Mouse (Mus musculus) stomach, embryonic 15.5 days (tissue): ENCODE data around the gene Dlx6. TPM values are rescaled to one million over a fixed set of nuclear protein-coding genes. Genes with fewer than 3 reads are reported as not detected.

Source experiments
- ATAC-seq: fragments of 200-750 bp; cut with Nextera tagmentation; 2 replicates; pipeline ENCODE4 v1.8.0; 2017; ENCODE audit warnings: low read depth, moderate number of reproducible peaks, moderate TSS enrichment; ENCODE audit not compliant: insufficient read depth, low FRiP score
- H3K27ac ChIP-seq: fragments of 300-500 bp; sonication (generic); 2 replicates; pipeline ENCODE4 v1.5.1; 2015; ENCODE audit warnings: mild to moderate bottlenecking, inconsistent platforms
- H3K27me3 ChIP-seq: fragments of 300-500 bp; sonication (generic); replicated peaks from 2 replicates; pipeline ENCODE4 v1.6.1; 2015; ENCODE audit warnings: inconsistent platforms
- H3K36me3 ChIP-seq: fragments of 300-500 bp; sonication (generic); 2 replicates; pipeline ENCODE4 v1.6.1; 2015; ENCODE audit warnings: inconsistent platforms
- H3K4me1 ChIP-seq: fragments of 300-500 bp; sonication (generic); 2 replicates; pipeline ENCODE4 v1.6.1; 2015; ENCODE audit warnings: inconsistent platforms
- H3K4me2 ChIP-seq: fragments of 300-500 bp; sonication (generic); 2 replicates; pipeline ENCODE4 v1.6.1; 2015; ENCODE audit warnings: mild to moderate bottlenecking, inconsistent platforms
- H3K4me3 ChIP-seq: fragments of 300-500 bp; sonication (generic); replicated peaks from 2 replicates; pipeline ENCODE4 v1.5.1; 2015; ENCODE audit warnings: inconsistent platforms
- H3K9ac ChIP-seq: fragments of 300-500 bp; sonication (generic); 2 replicates; pipeline ENCODE4 v1.6.1; 2015; ENCODE audit warnings: inconsistent platforms
- H3K9me3 ChIP-seq: fragments of 300-500 bp; sonication (generic); 2 replicates; pipeline ENCODE4 v1.6.1; 2016; ENCODE audit warnings: inconsistent platforms
- WGBS: fragments of 180-500 bp; shearing (Covaris S2); methylation state at CpG from one replicate; pipeline ENCODE4 v1.1.7; 2015; 5-methylcytosine and 5-hydroxymethylcytosine counted together
- polyA plus RNA-seq: library from polyadenylated mRNA; unstranded; fragments of >200 nt; fragmentation: Nextera tagmentation; extraction: Ambion mirVana; gene quantifications from 2 replicates; pipeline ENCODE4 v1.2.1, GENCODE M21; 2015

Dlx6 gene
- polyA plus RNA-seq, 1 experiment from 2014 or later = 0.14 TPM

GRCm38 (mm10) chr6:6852944-6853343 is 10.2 kb upstream of the Dlx6 start:
- no peak overlapping the region for H3K9ac ChIP-seq
- WGBS = 28% methylated on average over 3 of the region's 3 CpGs
- H3K4me3 ChIP-seq = no peak overlapping the region
- H3K4me1 ChIP-seq = no peaks in the 10 kb centered on the region
- no peak overlapping the region for H3K4me2 ChIP-seq
- H3K27me3 ChIP-seq = peaks cover 80% of the 10 kb centered on the region
- ATAC-seq = no peak
- no peaks in the 10 kb centered on the region for H3K9me3 ChIP-seq
- no peak overlapping the region for H3K27ac ChIP-seq
- H3K36me3 ChIP-seq = no peaks in the 10 kb centered on the region

GRCm38 (mm10) chr6:6854176-6854575 is 9.0 kb upstream of the Dlx6 start:
- H3K9me3 ChIP-seq = no peaks in the 10 kb centered on the region
- no peak overlapping the region for H3K4me3 ChIP-seq
- no peak for ATAC-seq
- WGBS = 2% methylated on average over 9 of the region's 9 CpGs
- H3K9ac ChIP-seq = no peak overlapping the region
- H3K4me2 ChIP-seq = no peak overlapping the region
- no peaks in the 10 kb centered on the region for H3K4me1 ChIP-seq
- H3K27ac ChIP-seq = no peak overlapping the region
- no peaks in the 10 kb centered on the region for H3K36me3 ChIP-seq
- H3K27me3 ChIP-seq = peaks cover 82% of the 10 kb centered on the region

GRCm38 (mm10) chr6:6854902-6855745 is 8.0 kb upstream of the Dlx6 start:
- WGBS = 2% methylated on average over 25 of the region's 25 CpGs
- Histone ChIP-seq H3K4me3 (no peak overlapping the region), H3K36me3 (no peaks in the 10 kb centered on the region), H3K9ac (no peak overlapping the region), H3K9me3 (no peaks in the 10 kb centered on the region), H3K27ac (no peak overlapping the region), H3K4me1 (0 out of 2 replicates have a peak, but pooled peaks cover 1% of the 10 kb centered on the region), H3K4me2 (no peak overlapping the region), H3K27me3 (peaks cover 90% of the 10 kb centered on the region)
- no peak for ATAC-seq

GRCm38 (mm10) chr6:6855746-6856185 is 7.4 kb upstream of the Dlx6 start:
- no peak overlapping the region for H3K4me3 ChIP-seq
- H3K27me3 ChIP-seq = peaks cover 90% of the 10 kb centered on the region
- H3K9ac ChIP-seq = no peak overlapping the region
- H3K4me2 ChIP-seq = no peak overlapping the region
- WGBS = 2% methylated on average over 10 of the region's 10 CpGs
- H3K4me1 ChIP-seq = 0 out of 2 replicates have a peak, but pooled peaks cover 3% of the 10 kb centered on the region
- ATAC-seq = no peak
- H3K9me3 ChIP-seq = no peaks in the 10 kb centered on the region
- no peaks in the 10 kb centered on the region for H3K36me3 ChIP-seq
- no peak overlapping the region for H3K27ac ChIP-seq

GRCm38 (mm10) chr6:6856316-6856715 is 6.8 kb upstream of the Dlx6 start:
- Histone ChIP-seq H3K4me1 (0 out of 2 replicates have a peak, but pooled peaks cover 3% of the 10 kb centered on the region), H3K27me3 (peaks cover 91% of the 10 kb centered on the region), H3K27ac (no peak overlapping the region), H3K36me3 (no peaks in the 10 kb centered on the region), H3K9me3 (no peaks in the 10 kb centered on the region), H3K9ac (no peak overlapping the region), H3K4me2 (no peak overlapping the region), H3K4me3 (no peak overlapping the region)
- 1% methylated on average over 20 of the region's 20 CpGs for WGBS
- ATAC-seq = no peak

GRCm38 (mm10) chr6:6856881-6857280 is 6.3 kb upstream of the Dlx6 start:
- no peak for ATAC-seq

GRCm38 (mm10) chr6:6857766-6858165 is 5.4 kb upstream of the Dlx6 start:
- H3K4me2 ChIP-seq = no peak overlapping the region
- H3K4me1 ChIP-seq = peaks cover 8% of the 10 kb centered on the region
- no peak overlapping the region for H3K9ac ChIP-seq
- no peaks in the 10 kb centered on the region for H3K36me3 ChIP-seq
- WGBS = 11% methylated on average over 2 of the region's 2 CpGs
- H3K9me3 ChIP-seq = no peaks in the 10 kb centered on the region
- no peak for ATAC-seq
- H3K4me3 ChIP-seq = no peak overlapping the region
- H3K27ac ChIP-seq = no peak overlapping the region
- H3K27me3 ChIP-seq = peaks cover 87% of the 10 kb centered on the region

More at GRCm38 (mm10) chr6:6856881-6857280, 6.3 kb upstream of the Dlx6 start:
- Histone ChIP-seq H3K9ac (no peak overlapping the region), H3K4me2 (no peak overlapping the region), H3K27me3 (peaks cover 88% of the 10 kb centered on the region), H3K27ac (no peak overlapping the region), H3K4me3 (no peak overlapping the region), H3K4me1 (0 out of 2 replicates have a peak, but pooled peaks cover 3% of the 10 kb centered on the region), H3K36me3 (no peaks in the 10 kb centered on the region), H3K9me3 (no peaks in the 10 kb centered on the region)
- 4% methylated on average over 4 of the region's 4 CpGs for WGBS

- Histone ChIP-seq H3K9me3 (no peaks in the 10 kb centered on the region), H3K9ac (no peak overlapping the region), H3K4me3 (no peak overlapping the region), H3K27ac (no peak overlapping the region), H3K4me1 (peaks cover 14% of the 10 kb centered on the region), H3K36me3 (no peaks in the 10 kb centered on the region), H3K27me3 (peaks cover 87% of the 10 kb centered on the region), H3K4me2 (no peak overlapping the region)
- 0% methylated on average over 1 of the region's 1 CpGs for WGBS
- ATAC-seq = no peak
Observed at GRCm38 (mm10) chr6:6858571-6858970, 4.6 kb upstream of the Dlx6 start.

GRCm38 (mm10) chr6:6859111-6859949 is 3.8 kb upstream of the Dlx6 start:
- Histone ChIP-seq H3K9me3 (no peaks in the 10 kb centered on the region), H3K27me3 (peaks cover 90% of the 10 kb centered on the region), H3K36me3 (no peaks in the 10 kb centered on the region), H3K9ac (no peak overlapping the region), H3K4me1 (peaks cover 20% of the 10 kb centered on the region), H3K27ac (no peak overlapping the region), H3K4me2 (no peak overlapping the region), H3K4me3 (no peak overlapping the region)
- WGBS = 3% methylated on average over 19 of the region's 19 CpGs
- no peak for ATAC-seq

GRCm38 (mm10) chr6:6859950-6860410 is 3.2 kb upstream of the Dlx6 start:
- Histone ChIP-seq H3K27me3 (peaks cover 88% of the 10 kb centered on the region), H3K9ac (no peak overlapping the region), H3K4me1 (peaks cover 20% of the 10 kb centered on the region), H3K36me3 (no peaks in the 10 kb centered on the region), H3K4me2 (no peak overlapping the region), H3K9me3 (no peaks in the 10 kb centered on the region), H3K4me3 (no peak overlapping the region; the same call in 1 of the 2 replicates), H3K27ac (no peak overlapping the region)
- WGBS = 2% methylated on average over 21 of the region's 21 CpGs
- ATAC-seq = no peak

GRCm38 (mm10) chr6:6860411-6861085 is 2.6 kb upstream of the Dlx6 start:
- no peaks in the 10 kb centered on the region for H3K36me3 ChIP-seq
- H3K4me1 ChIP-seq = peaks cover 20% of the 10 kb centered on the region
- no peak overlapping the region for H3K9ac ChIP-seq
- no peak overlapping the region; the same call in none of the 2 replicates for H3K4me3 ChIP-seq
- H3K27ac ChIP-seq = no peak overlapping the region
- no peaks in the 10 kb centered on the region for H3K9me3 ChIP-seq
- no peak overlapping the region for H3K4me2 ChIP-seq
- ATAC-seq = no peak
- H3K27me3 ChIP-seq = peaks cover 88% of the 10 kb centered on the region
- WGBS = under 1% methylated on average over 33 of the region's 33 CpGs
